Mouse (Mus musculus): ENCODE measurements at regions not wholly inside any gene's neighbourhood (a gene's known extent, or its start where the extent isn't known, plus 50 kb on each side); places are given as distances from the start of the nearest gene placed in this dataset.
A peak's percentile ranks its signal among the peaks of the same experiment; 100 is the strongest.
"Not testable (repeated sequence)": the region's sequence is repeated elsewhere in the genome, so short reads cannot be mapped to it uniquely, and the experiment has no call there.

DNA sequence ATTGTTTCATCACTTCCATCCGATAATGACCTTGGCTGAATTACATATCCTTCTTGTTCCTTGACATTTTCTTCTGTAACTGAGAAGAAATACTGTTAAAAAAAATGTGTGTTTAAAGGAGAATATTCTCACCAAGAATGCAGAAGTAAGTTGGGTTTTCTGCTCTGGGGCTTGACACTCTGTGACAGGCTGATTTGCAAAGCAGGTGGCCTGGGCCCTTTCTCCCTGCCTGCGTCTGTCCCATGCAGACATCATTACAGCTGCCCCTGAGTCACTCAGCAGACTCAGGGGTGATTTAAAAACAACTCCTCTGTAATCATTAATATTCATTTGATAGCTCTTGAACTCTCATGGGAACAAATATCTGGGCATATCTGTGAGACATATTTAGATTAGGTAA lies 229.4 kb upstream of the Synpr start:
- H3K27me3 ChIP-seq: no peaks in the 10 kb centered on the region
- H3K4me1 ChIP-seq (replicated peaks): no peaks in the 10 kb centered on the region
- 64% methylated on average over 2 of the region's 2 CpGs for WGBS
- no peaks in the 10 kb centered on the region for H3K36me3 ChIP-seq
- no peak overlapping the region for H3K27ac ChIP-seq
- H3K4me2 ChIP-seq: no peak overlapping the region
- no peak overlapping the region for H3K4me3 ChIP-seq
- ATAC-seq (replicated peaks; ENCODE audit: insufficient number of reproducible peaks, insufficient read depth, low FRiP score, low read depth): no peak
- no peak overlapping the region for H3K9ac ChIP-seq
- H3K9me3 ChIP-seq (replicated peaks): no peaks in the 10 kb centered on the region

- H3K9ac ChIP-seq; H3K4me2 ChIP-seq; H3K27me3 ChIP-seq; H3K36me3 ChIP-seq; H3K4me3 ChIP-seq; H3K27ac ChIP-seq; H3K4me1 ChIP-seq (replicated peaks); H3K9me3 ChIP-seq (replicated peaks); ATAC-seq (replicated peaks; ENCODE audit: insufficient number of reproducible peaks, insufficient read depth, low FRiP score, low read depth): not testable (repeated sequence)
- 33% methylated on average over 3 of the region's 3 CpGs for WGBS
Observed at GRCm38 (mm10) chr14:13042536-13042935, 219.7 kb upstream of the Cadps start.

DNA sequence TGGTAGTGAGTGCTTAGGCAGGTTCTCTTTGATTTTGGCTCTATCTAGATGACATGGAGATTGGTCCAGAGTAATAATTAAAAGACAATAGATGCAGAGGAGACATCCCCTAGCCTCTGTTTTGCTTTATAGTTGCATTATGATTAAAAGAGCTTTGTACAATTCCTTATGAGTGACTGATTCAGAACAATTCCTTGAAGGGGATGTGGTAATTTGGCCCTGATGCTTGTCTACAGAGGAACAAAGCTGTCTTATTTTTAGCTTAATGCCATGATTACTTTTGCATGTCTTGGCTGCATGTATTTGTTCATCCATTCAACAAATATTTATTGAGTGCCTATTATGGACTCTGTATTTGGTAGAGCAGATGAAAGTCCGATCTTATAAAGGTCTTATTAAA lies 218.9 kb upstream of the Cadps start:
- no peak for ATAC-seq (replicated peaks; ENCODE audit: insufficient number of reproducible peaks, insufficient read depth, low FRiP score, low read depth)
- WGBS: 82% methylated on average over 1 of the region's 1 CpGs
- no peak overlapping the region for H3K4me2 ChIP-seq
- no peak overlapping the region for H3K27ac ChIP-seq
- no peak overlapping the region for H3K9ac ChIP-seq
- H3K9me3 ChIP-seq (replicated peaks): no peaks in the 10 kb centered on the region
- no peaks in the 10 kb centered on the region for H3K27me3 ChIP-seq
- no peaks in the 10 kb centered on the region for H3K4me1 ChIP-seq (replicated peaks)
- no peak overlapping the region for H3K4me3 ChIP-seq
- no peaks in the 10 kb centered on the region for H3K36me3 ChIP-seq

DNA sequence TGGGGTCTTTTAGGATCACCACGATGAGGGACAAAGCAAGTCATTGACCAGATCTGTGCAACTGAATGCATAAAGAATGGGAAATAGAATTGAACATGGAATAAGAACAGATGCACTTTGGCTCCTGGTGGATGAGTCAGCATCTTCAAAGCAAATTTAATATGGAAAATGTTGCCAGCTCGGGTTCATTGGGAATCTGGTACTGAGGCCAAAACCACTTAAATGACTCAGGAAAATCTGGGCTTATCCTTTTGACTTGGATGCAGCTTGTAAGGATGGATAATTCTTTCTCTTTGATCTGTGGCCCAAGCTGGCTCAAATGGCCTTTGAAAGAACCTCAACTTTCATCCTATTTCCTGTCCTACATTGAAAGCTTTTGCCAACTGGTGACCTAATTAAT lies 217.3 kb upstream of the Cadps start:
- Histone ChIP-seq H3K27ac (no peak overlapping the region), H3K27me3 (no peaks in the 10 kb centered on the region), H3K9me3 (replicated peaks) (no peaks in the 10 kb centered on the region), H3K4me2 (no peak overlapping the region), H3K9ac (no peak overlapping the region), H3K36me3 (no peaks in the 10 kb centered on the region), H3K4me1 (replicated peaks) (no peaks in the 10 kb centered on the region), H3K4me3 (no peak overlapping the region)
- no peak for ATAC-seq (replicated peaks; ENCODE audit: insufficient number of reproducible peaks, insufficient read depth, low FRiP score, low read depth)
- 64% methylated on average over 2 of the region's 2 CpGs for WGBS

- Histone ChIP-seq H3K27me3 (no peaks in the 10 kb centered on the region), H3K4me1 (replicated peaks) (no peaks in the 10 kb centered on the region), H3K4me3 (no peak overlapping the region), H3K4me2 (no peak overlapping the region), H3K36me3 (no peaks in the 10 kb centered on the region), H3K27ac (no peak overlapping the region), H3K9ac (no peak overlapping the region), H3K9me3 (replicated peaks) (no peaks in the 10 kb centered on the region)
- WGBS: 73% methylated on average over 2 of the region's 2 CpGs
- no peak for ATAC-seq (replicated peaks; ENCODE audit: insufficient number of reproducible peaks, insufficient read depth, low FRiP score, low read depth)
Observed at GRCm38 (mm10) chr14:13037426-13037825, 214.5 kb upstream of the Cadps start.

DNA sequence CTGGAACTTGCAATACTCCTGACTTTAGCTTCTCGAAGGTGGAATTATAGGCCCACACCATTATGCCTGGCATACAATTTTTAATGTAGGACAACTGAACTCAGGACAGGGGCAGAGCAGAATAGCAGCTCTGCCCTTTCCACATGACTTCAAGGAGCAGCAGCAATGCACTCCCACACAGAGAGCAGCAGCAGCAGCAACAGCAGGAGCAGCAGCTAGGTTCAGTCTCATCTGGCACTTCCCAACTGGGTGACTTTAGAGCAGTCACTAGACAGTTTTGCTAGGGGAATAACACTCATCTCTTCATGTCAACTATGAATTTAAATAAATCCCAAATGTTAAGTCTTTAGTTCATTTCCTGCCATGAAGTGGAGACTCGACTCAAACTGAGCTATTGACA lies 206.9 kb upstream of the Cadps start:
- WGBS: 75% methylated on average over 2 of the region's 2 CpGs
- no peaks in the 10 kb centered on the region for H3K4me1 ChIP-seq (replicated peaks)
- no peak overlapping the region for H3K4me2 ChIP-seq
- no peak overlapping the region for H3K9ac ChIP-seq
- no peaks in the 10 kb centered on the region for H3K9me3 ChIP-seq (replicated peaks)
- no peaks in the 10 kb centered on the region for H3K27me3 ChIP-seq
- no peaks in the 10 kb centered on the region for H3K36me3 ChIP-seq
- no peak for ATAC-seq (replicated peaks; ENCODE audit: insufficient number of reproducible peaks, insufficient read depth, low FRiP score, low read depth)
- H3K4me3 ChIP-seq: no peak overlapping the region
- H3K27ac ChIP-seq: no peak overlapping the region

- no peaks in the 10 kb centered on the region for H3K27me3 ChIP-seq
- H3K4me2 ChIP-seq: no peak overlapping the region
- H3K27ac ChIP-seq: no peak overlapping the region
- no peak for ATAC-seq (replicated peaks; ENCODE audit: insufficient number of reproducible peaks, insufficient read depth, low FRiP score, low read depth)
- no peaks in the 10 kb centered on the region for H3K9me3 ChIP-seq (replicated peaks)
- no peak overlapping the region for H3K4me3 ChIP-seq
- no peak overlapping the region for H3K9ac ChIP-seq
- no peaks in the 10 kb centered on the region for H3K4me1 ChIP-seq (replicated peaks)
- no peaks in the 10 kb centered on the region for H3K36me3 ChIP-seq
Observed at GRCm38 (mm10) chr14:13022744-13023143, 199.9 kb upstream of the Cadps start.

- Histone ChIP-seq H3K9me3 (replicated peaks) (no peaks in the 10 kb centered on the region), H3K9ac (no peak overlapping the region), H3K4me1 (replicated peaks) (no peaks in the 10 kb centered on the region), H3K27me3 (no peaks in the 10 kb centered on the region), H3K4me3 (no peak overlapping the region), H3K4me2 (no peak overlapping the region), H3K27ac (no peak overlapping the region), H3K36me3 (no peaks in the 10 kb centered on the region)
- 57% methylated on average over 3 of the region's 3 CpGs for WGBS
- ATAC-seq (replicated peaks; ENCODE audit: insufficient number of reproducible peaks, insufficient read depth, low FRiP score, low read depth): no peak
Observed at GRCm38 (mm10) chr14:13011099-13011498, 188.2 kb upstream of the Cadps start.

GRCm38 (mm10) chr14:13000997-13001699 lies 178.3 kb upstream of the Cadps start:
- Histone ChIP-seq H3K27ac (no peak overlapping the region), H3K4me2 (no peak overlapping the region), H3K27me3 (no peaks in the 10 kb centered on the region), H3K9ac (no peak overlapping the region), H3K4me3 (no peak overlapping the region), H3K36me3 (no peaks in the 10 kb centered on the region), H3K9me3 (replicated peaks) (no peaks in the 10 kb centered on the region), H3K4me1 (replicated peaks) (no peaks in the 10 kb centered on the region)
- 86% methylated on average over 1 of the region's 1 CpGs for WGBS
- no peak for ATAC-seq (replicated peaks; ENCODE audit: insufficient number of reproducible peaks, insufficient read depth, low FRiP score, low read depth)

DNA sequence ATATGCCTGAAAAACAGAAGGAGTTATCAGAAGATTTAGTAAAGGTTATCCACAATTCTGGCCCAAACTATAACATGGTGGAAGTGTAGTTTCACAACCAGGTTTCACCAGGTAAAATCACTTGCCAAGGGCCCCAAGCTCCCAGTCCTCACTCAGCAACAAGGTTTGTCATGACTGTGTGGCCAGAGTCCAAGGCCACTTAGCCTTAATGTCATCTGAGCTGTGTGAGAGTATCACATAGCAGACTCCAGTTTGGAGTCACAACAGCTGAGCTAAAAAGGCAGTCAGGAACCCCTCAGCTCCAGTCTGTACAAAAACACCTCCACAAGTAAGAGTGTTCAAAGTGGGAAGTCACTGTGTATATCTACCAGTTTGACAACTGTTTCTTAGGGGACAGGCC lies 156.5 kb upstream of the Cadps start:
- Histone ChIP-seq H3K36me3 (no peaks in the 10 kb centered on the region), H3K4me3 (no peak overlapping the region), H3K9ac (no peak overlapping the region), H3K4me1 (replicated peaks) (no peaks in the 10 kb centered on the region), H3K27ac (no peak overlapping the region), H3K27me3 (no peaks in the 10 kb centered on the region), H3K4me2 (no peak overlapping the region), H3K9me3 (replicated peaks) (no peaks in the 10 kb centered on the region)
- ATAC-seq (replicated peaks; ENCODE audit: insufficient number of reproducible peaks, insufficient read depth, low FRiP score, low read depth): peak; percentile 47; the same call in 1 of the 2 replicates

GRCm38 (mm10) chr14:12966441-12966840 lies 143.6 kb upstream of the Cadps start:
- no peak overlapping the region for H3K9ac ChIP-seq
- H3K27ac ChIP-seq: no peak overlapping the region
- no peaks in the 10 kb centered on the region for H3K27me3 ChIP-seq
- no peaks in the 10 kb centered on the region for H3K9me3 ChIP-seq (replicated peaks)
- ATAC-seq (replicated peaks; ENCODE audit: insufficient number of reproducible peaks, insufficient read depth, low FRiP score, low read depth): no peak
- 9% methylated on average over 1 of the region's 1 CpGs for WGBS
- no peaks in the 10 kb centered on the region for H3K4me1 ChIP-seq (replicated peaks)
- H3K4me2 ChIP-seq: no peak overlapping the region
- no peaks in the 10 kb centered on the region for H3K36me3 ChIP-seq
- H3K4me3 ChIP-seq: no peak overlapping the region

GRCm38 (mm10) chr14:12957896-12958295 lies 135.0 kb upstream of the Cadps start:
- H3K4me3 ChIP-seq; ATAC-seq (replicated peaks; ENCODE audit: insufficient number of reproducible peaks, insufficient read depth, low FRiP score, low read depth); H3K9ac ChIP-seq; H3K27ac ChIP-seq; H3K4me2 ChIP-seq; H3K27me3 ChIP-seq; H3K9me3 ChIP-seq (replicated peaks); H3K4me1 ChIP-seq (replicated peaks); H3K36me3 ChIP-seq: not testable (repeated sequence)
- 65% methylated on average over 2 of the region's 2 CpGs for WGBS

All from heart, embryonic 15.5 days (tissue).